Mouse (Mus musculus) spleen, postnatal 14 days (tissue): ENCODE results near the gene Smox.
A peak's percentile ranks its signal among the peaks of the same experiment; 100 is the strongest.

Experiments used
- DNase-seq, 2 experiments: peaks; one replicate each; pipeline ENCODE4 v3.0.0; 2021 to 2022; ENCODE audit warnings: low spot score in 2 of 2

The Smox gene

DNA sequence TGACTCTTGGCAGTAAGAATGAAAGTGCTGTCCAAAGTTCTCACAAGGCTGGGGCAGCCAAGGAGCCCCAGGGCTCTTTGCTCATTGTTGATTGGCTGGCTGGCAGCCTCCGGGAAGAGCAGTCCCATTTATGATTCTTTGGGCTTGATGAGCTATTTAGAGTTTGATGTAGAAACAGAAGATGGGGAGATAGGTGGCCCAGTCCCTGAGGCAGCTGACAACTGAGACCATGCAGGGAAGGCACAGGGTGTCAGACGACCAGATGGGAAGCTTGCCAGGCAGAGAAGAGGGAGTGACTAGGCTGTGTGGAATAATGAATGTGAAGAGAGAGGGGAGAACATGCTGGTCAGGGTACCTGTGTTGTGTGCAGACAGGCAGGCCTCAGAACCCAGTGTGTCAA, 22.2 kb downstream of the Smox start:
- no peak for DNase-seq

DNA sequence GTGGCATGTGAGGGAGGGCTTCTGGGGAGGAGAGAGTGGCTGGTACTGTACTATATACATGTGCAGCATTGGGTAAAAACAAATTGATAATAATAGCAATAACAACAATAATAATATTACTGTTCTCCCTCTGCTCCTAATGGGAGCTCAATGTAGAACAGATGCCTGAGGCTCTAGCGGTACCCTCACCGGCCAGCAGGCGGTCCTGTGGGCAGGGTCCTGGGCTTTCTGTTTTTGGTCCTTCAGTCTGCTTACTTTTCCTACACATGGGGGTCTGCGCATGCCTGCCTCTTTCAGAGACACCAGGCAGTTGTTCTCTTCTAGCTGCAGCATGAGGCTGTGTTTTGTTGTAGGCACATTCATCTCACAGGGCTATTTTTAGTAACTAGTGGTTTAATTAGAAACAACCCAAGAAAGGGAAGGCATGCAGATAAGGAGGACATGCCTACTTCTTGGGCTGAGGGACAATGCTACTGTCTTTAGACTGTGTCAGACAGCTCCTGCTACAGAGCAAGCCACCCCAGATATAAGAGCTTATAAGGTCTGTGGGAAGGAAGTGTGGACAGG, 22.8 kb downstream of the Smox start:
- no peak for DNase-seq

DNA sequence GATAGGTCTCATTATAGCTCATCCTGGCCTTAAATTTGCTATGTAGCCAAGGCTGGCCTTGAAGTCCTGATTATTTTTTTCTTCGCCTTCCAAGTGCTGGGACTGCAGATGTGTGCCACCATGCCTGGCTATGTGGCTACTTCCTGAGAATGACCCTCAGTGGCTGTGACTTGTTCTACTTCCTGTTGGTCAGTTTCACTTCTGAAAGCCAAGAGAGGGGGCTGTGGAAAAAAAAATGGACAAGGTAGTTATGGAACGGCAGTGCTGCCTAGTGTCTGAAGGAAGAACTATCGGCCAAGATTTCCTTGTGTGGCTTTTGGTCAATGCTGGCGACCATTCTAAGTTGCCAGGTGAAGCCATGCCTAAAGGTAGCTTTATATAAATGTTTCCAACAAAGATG, 26.3 kb downstream of the Smox start:
- DNase-seq, result no peak

DNA sequence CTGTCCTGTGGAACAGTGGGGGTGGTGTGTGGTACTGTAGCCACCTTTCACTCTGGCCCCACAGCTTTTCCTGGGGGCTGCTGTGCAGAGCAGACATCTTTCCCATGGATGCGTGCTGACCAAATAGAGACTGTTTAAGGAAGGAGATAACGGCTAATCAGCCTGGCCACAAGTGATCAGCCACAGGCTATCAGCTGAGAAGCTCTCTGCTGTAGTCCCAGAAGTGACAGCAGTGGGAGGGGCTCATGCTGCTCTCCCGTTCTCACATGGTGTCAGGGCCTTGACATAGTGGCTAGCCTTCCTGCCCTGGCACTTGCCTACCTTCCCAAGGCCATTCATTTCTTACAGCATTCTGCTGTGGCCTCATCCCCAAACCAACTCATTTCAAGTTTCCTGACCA, 27.5 kb downstream of the Smox start:
- DNase-seq, result no peak

DNA sequence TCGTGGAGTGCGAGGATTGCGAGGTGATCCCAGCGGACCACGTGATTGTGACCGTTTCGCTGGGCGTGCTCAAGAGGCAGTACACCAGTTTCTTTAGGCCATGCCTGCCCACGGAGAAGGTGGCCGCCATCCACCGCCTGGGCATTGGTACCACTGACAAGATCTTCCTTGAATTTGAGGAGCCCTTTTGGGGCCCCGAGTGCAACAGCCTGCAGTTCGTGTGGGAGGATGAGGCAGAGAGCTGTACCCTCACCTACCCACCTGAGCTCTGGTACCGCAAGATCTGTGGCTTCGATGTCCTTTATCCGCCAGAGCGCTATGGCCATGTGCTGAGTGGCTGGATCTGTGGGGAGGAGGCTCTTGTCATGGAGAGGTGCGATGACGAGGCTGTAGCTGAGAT, 29.4 kb downstream of the Smox start:
- DNase-seq, result no peak

DNA sequence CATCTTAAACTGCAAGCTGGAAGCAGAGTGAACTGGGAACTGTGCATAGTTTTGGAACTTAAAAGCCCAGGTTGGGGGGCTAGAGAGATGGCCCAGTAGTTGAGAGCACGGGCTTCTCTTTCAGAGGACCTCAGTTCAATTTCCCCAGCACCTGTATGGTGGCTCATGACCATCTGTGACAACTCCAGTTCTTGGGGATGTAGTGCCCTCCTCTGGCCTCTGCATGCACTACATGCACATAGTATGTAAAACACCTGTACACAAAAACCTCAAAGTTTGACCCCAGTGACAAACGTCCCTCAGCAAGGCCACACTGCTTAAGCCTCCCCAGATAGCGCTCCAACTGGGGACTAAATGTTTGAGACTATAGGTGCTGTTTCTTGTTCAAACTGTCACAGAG, 35.8 kb downstream of the Smox start:
- peak in 1 of 2 experiments; percentile 30 for DNase-seq

DNA sequence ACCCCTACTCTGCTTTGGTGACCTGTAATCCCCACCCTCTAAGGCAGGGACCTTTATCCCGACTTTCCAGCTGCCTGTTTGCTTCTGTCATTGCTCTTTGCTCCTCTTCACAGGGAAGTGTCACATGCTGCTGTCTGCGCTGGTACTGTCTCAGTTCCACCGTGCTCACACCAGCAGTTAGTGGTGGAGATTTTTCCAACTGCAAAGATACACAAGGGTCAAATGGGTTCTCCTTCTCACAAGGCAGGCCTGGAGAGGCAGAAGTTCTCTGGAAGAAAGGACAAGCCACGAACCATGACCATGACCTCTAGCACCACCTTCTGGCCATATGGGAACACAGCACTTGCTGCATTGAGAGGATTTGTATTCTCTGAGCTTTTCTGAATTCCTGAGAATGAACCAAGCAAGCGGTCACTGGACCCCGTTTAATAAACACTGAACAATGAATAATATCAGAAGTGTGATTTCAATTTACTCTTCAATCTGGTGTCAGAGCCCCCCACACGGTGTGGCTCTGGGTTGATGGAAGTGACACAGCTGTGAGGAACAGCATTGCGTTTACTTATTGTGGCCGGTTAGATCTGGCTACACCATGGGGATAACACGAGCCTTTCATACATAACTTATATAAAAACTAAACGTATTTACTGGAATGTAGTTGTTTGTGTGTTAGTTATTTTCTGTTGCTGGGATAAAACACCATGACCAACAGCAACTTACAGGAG, 38.8 kb downstream of the Smox start:
- DNase-seq, result peak in 1 of 2 experiments; percentile 40

DNA sequence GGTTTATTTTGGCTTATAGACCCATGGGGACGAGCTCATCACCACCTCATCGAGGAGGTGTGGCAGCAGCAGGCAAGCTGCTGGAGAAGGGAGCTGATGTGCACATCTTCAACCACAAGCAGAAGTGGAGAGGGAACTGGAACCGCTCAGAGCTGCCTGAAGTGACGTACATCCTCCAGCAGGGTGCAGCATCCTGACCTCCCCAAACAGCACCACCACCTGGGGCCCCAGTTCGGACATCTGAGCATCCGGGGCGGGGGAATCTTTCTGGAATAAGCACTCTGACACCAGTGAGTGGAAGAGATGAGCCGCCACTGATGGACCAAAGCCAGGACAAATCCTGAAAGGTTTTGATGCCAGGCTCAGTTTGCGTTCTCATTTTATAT, 39.3 kb downstream of the Smox start:
- peak in 1 of 2 experiments; percentile 46 for DNase-seq

DNA sequence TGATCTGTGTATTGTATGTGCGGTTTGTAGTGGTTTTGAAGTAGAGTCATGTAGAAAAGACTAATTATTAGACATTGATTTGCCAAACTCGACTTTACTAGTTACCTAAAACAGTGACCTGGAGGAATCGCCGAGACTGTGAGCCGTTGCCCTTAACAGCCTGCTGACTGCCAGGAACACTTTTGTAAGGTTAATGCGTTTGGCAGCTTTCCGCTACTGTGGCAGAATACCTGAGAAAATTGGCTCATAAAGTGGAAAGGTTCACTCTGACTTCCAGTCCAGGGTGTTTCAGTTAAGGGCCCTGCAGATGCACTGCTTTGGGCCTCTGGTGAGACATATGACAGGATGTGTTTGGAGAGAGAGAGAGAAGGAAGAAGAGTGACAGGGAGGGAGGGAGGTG, 40.0 kb downstream of the Smox start:
- DNase-seq, result no peak

DNA sequence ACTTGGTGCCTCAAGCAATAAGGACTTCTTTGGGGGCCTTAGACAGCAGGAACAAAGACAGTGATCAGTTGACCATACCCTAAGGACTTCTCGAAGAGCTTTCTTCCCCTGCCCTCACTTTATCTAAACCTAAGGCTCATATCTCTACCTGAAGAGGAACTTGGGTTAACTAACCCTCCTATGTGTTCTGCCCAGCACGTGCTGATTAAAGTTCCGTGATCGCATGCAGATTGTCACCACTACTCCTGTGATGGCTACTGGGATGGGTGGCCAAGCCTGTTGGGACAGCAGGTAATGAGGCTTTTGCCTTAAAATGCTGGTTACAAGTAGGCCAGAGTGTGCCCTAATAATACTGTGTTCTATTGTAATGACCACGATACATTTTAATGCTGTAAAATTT, 43.9 kb downstream of the Smox start:
- DNase-seq, result no peak

DNA sequence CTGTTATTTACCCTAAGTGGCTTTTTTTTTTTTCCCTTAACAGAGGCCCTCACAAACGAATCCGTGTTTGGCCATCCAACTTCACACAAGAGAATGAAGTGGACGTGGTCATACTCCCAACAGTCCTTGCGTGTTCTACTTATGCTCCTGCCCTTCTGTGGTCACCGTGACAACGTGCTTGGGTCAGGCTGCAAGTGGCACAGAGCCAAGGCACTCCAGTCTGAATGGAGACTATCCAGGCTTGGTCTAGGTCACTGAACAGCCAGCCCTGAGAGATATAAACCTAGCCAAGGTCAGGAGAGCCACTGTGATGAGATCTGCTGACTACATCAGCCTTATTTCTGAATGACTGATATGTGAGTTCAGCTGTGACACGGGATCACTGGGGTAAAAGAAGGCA, 47.0 kb downstream of the Smox start:
- no peak for DNase-seq

DNA sequence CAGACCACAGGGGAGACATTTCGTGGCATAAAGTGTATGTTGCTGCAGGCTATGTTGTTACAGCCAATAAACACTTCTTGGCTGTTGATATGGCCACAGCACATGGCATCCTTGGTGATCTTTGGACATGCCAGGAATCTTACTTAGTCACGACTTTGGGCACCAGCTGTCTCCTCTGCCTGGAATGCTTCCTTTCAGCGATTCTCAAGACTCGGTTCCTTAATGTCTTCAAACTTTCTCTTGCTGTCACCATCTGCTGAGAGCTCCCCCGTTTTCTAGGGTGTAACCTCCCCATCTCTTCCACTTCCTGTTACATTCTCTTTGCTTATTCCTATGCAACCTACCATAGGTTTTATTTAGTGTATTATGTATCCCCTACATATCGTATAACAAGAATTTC, 48.5 kb downstream of the Smox start:
- DNase-seq, result no peak

DNA sequence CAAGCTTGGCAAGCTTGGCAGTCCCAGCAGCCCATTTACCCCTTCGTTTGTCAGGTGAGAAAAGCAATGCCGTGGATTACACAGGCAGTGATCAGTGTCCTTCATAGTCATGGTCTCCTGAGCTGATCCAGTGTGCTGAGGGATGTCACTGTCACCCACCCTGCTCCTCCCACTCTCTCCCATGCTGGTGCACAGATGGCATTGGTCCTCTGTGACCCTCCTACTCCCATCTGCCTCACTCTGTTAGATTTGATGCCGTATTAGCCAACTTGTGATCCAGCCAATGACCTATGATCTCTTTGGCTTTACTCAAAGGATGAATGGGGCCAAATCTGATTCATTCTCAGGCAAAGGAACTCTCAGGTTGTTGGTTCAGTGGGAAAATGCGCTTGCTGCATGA, 50.4 kb downstream of the Smox start:
- no peak for DNase-seq

DNA sequence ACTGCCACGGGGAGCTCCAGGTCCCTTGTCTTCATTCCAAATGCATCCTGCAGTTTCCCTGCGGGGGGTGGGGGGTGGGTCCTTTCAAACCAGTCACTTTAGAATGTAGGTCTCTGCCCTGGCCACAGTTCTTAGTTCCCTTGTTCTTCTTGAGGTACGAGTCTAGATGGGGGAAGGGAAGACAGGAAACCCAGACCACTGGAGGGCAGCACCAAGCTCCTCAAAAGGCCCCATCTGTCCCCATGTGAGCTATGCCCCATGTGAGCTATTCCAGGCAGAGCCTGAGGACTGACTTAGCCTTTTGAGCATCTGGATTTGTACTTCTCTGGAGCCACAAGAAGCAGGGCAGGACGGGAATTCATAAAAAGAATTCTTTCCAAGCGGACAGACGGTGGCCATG, 51.2 kb downstream of the Smox start:
- no peak for DNase-seq

DNA sequence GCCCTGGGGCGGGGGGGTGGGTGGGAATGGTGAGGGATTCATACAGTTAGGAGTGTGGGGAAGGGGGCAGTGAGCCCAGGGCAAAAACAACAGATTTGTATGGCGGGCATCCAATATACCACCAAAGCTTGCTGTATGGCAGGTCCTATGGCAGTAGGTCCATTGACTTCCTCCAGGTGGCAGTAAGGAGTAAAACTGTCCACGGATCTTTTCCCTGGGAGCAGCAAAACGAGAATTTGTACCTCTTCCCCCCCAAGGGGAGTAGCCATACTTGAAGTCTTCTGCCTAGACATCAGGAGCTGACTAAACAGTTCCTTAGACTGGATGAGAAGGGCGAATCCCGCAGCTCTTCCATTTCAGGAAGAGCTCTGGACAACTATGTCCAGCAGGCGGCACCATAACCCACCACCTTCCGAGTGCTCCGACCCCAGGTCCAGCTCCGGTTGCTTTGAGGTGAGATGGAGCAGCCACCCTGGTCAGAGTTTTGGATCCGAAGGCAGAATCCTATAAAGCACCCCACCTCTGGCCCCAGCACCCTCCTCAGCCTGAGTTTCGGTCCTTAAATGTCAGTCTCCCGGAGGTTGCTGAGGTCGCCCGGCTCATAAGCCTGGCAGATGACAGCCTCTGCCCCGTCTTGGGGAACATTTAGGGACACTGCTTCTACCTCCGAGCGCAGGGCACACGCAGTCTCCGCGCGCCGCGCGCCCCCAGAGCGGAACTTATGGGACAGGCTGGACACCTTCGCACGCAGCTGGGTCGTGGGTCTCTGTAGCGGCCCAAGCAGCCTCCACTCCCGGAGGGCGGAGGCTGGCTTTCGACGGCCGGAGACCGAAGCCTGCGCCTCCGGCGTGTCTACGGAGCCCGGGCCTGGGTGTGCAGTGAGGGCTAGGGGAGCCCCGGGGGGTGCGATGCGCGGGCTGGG, 54.4 kb downstream of the Smox start:
- DNase-seq, result peak in 1 of 2 experiments; percentile 24

DNA sequence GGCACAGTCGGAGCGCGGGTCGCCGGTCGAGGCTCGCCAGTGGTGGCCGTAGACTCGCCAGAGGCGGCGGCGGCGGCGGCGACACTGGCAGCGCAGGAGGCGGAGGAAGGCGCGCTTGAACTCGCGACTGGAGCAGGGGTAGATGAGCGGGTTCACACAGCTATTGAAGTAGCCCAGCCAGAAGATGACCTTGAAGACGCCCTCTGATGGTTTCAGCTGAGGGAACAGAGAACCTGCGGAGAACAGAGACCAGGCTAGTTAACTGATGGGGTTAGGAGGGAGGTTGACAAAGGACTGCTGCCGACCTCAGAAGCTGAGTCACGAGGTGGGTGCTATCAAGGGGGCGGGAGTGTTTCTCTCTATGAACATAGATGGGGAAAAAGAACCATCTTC, 55.0 kb downstream of the Smox start:
- DNase-seq, result no peak

DNA sequence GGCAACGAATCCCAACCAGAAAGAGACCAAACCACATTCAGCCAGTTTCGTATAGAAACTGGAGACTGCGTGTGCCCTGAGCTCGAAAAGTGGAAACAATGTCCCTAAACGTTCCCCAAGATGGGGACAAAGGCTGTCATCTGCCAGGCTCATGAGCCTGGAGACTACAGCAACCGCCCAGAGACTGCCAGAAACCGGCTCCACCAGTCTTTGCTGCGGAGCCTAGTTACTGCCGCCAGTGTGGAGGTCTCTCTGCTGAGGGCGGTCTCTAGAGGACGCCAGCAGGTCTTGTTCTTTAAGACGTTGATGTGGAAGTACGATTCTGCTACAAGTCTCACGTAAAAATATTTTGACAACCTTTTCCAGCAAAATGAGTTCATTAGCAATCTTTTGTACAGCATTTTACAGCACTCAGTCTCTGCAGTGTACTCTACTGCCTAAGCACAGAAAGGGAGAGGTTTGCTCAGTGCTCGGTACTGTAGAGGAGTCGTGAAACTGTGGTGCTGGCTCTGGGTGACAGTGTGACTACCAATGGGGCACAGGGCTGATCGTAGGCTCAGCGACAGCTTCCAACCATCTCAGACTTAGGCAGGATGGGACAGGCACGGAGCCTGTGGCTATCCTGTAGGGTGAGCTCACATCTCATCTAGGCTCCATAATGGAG, 55.6 kb downstream of the Smox start:
- no peak for DNase-seq

DNA sequence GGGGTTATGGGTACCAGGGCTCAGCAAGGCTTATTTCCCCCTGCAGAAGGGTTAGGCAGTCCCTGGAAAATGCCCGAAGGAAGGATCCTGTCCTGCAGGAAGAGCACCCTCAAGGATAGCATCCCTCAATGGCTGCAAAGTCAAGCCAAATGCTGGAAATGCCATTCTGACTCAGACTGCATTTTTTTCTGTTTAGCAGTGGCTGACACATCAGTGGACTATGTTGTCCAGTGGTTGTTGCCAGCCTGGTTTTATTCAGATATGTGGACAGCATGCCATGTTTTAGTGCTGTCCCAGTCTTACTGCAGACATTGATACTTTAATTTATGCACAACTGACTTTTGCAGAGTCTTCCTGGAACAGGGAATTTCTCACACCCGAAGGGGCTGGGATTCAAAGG, 57.0 kb downstream of the Smox start:
- DNase-seq, result no peak

DNA sequence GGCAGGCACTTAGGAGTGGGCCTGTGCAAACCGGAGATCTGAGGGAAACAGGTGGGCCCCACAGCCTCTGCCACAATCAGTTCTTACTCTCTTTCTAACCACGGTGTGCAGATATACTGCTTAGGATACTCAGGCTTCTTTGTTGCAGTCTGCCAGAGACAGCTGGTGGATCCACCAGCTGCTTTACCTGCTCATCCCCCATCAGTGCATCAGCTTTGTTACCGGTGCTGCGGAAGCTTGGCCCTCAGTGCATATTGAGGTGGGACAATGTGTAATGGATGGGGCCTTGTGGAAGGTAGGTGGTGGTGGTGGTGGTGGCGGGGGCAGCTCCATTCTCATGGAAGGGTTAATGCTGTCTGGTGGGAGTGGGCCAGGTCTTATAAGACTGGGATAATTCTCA, 57.8 kb downstream of the Smox start:
- DNase-seq, result no peak

DNA sequence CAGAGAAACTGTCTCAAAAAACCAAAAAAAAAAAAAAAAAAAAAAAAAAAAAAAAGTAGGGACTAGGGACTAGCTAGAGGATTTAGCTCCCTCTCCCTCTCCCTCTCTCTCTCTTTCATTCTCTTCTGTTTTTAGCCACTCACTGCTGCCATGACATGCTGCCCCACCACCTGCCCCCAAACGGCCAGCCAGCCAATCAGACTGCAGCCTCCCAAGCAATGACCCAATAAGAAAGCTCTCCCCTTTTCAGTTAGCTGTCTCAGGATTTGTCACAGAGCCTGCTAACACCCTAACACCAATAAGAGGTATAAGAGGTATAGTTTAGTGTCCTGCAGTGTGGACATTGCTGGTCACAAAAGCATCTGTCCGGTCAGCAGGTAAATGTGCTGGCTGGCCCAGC, 59.2 kb downstream of the Smox start:
- DNase-seq, result no peak

DNA sequence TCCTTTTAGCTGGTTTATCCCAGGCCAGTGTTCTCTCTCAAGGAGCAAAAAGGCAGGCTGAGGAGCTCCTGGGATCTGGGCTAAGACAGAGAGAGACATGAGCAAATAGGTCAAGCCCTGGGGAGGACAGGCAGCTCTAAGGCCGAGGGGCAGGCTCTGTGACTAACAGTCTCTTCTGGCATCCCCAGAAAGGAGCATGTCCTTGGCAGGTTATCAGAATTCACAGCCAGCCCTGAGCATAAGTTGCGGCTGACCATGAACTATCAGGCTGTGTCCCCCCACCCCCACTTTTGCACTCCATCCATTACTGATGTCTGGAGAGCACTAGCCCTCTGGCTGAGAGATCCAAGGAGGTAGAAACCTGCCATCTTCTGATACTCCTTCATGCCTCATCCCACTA, 59.6 kb downstream of the Smox start:
- DNase-seq, result no peak
